In genomic region chr6:128033868-128034250, GRCm38 (mm10) we compare ENCODE assay signal across 8 mouse cellular contexts.
DNase-seq lines count a peak whose midpoint lies in the region; ATAC-seq and TF ChIP-seq lines count a peak whose summit lies in the region.

No protein-coding gene starts in this region.

- H3K4me3 ChIP-seq in cerebellum, adult 2 months (replicated peaks; ENCODE audit: insufficient read depth, low read depth, low read length) = peak overlapping the region; percentile 95
- H3K4me3 ChIP-seq in liver, embryonic 12.5 days = peak overlapping the region; percentile 46
- peak overlapping the region; percentile 55 for H3K4me3 ChIP-seq in stomach, embryonic 15.5 days (replicated peaks)

- no peak for TF ChIP-seq POLR2A in cerebellum, adult 2 months (IDR thresholded peaks at IDR 0.05; ENCODE audit: borderline replicate concordance, insufficient read depth, low read length)

- 6% methylated on average over 4 of the region's 4 CpGs for WGBS in cerebellum, adult 2 months
- 9% methylated on average over 4 of the region's 4 CpGs for WGBS in liver, embryonic 12.5 days (ENCODE audit: insufficient replicate concordance)
- WGBS in stomach, embryonic 15.5 days = 33% methylated on average over 4 of the region's 4 CpGs

- TF ChIP-seq CTCF in cerebellum, adult 2 months (IDR thresholded peaks at IDR 0.05; ENCODE audit: borderline replicate concordance, insufficient read depth, low read depth, low read length) = no peak

- no peaks in the 10 kb centered on the region for H3K27me3 ChIP-seq in cerebellum, adult 2 months (ENCODE audit: control insufficient read depth, insufficient read depth, low read length)
- peaks cover 57% of the 10 kb centered on the region for H3K27me3 ChIP-seq in liver, embryonic 12.5 days (replicated peaks)
- no peaks in the 10 kb centered on the region for H3K27me3 ChIP-seq in stomach, embryonic 15.5 days (replicated peaks)

- no peaks in the 10 kb centered on the region for H3K36me3 ChIP-seq in liver, embryonic 12.5 days
- no peaks in the 10 kb centered on the region for H3K36me3 ChIP-seq in stomach, embryonic 15.5 days

- ATAC-seq in liver, embryonic 12.5 days = no peak
- ATAC-seq in stomach, embryonic 15.5 days (ENCODE audit: insufficient read depth, low FRiP score, low read depth) = no peak

- DNase-seq in cerebellum, adult 2 months = no peak
- DNase-seq in cerebellum, adult 11-12 months = no peak
- DNase-seq in retina, embryonic 14.5 days (ENCODE audit: low spot score) = peak; percentile 20
- no peak for DNase-seq in retina, postnatal 1 day
- DNase-seq in cerebellum, postnatal 10 days = no peak
- DNase-seq in ovary, postnatal 10 days (ENCODE audit: low spot score) = no peak

- no peak overlapping the region for H3K9ac ChIP-seq in liver, embryonic 12.5 days
- H3K9ac ChIP-seq in stomach, embryonic 15.5 days = 0 out of 2 replicates have a peak overlapping the region, but pooled peaks have one; percentile 22

- H3K9me3 ChIP-seq in liver, embryonic 12.5 days (replicated peaks) = no peaks in the 10 kb centered on the region
- H3K9me3 ChIP-seq in stomach, embryonic 15.5 days = no peaks in the 10 kb centered on the region

- peak overlapping the region; percentile 68 for H3K4me2 ChIP-seq in liver, embryonic 12.5 days
- H3K4me2 ChIP-seq in stomach, embryonic 15.5 days = peak overlapping the region; percentile 92

- H3K4me1 ChIP-seq in cerebellum, adult 2 months (ENCODE audit: control insufficient read depth, insufficient read depth, low read length) = peaks cover 26% of the 10 kb centered on the region
- peaks cover 21% of the 10 kb centered on the region for H3K4me1 ChIP-seq in liver, embryonic 12.5 days
- H3K4me1 ChIP-seq in stomach, embryonic 15.5 days = peaks cover 31% of the 10 kb centered on the region

- peak overlapping the region; percentile 98 for H3K27ac ChIP-seq in cerebellum, adult 2 months (ENCODE audit: insufficient read depth, low read length)
- H3K27ac ChIP-seq in liver, embryonic 12.5 days = no peak overlapping the region
- peak overlapping the region; percentile 76 for H3K27ac ChIP-seq in stomach, embryonic 15.5 days
